Mouse (Mus musculus) cerebral cortex, adult 2 months (tissue): Measurements from ENCODE around the gene Hinfp.

Source experiments
- WGBS: fragments of 180-500 bp; shearing (Covaris S2); methylation state at CpG from one replicate; pipeline ENCODE4 v1.1.7; 2018; 5-methylcytosine and 5-hydroxymethylcytosine counted together

Hinfp gene

DNA sequence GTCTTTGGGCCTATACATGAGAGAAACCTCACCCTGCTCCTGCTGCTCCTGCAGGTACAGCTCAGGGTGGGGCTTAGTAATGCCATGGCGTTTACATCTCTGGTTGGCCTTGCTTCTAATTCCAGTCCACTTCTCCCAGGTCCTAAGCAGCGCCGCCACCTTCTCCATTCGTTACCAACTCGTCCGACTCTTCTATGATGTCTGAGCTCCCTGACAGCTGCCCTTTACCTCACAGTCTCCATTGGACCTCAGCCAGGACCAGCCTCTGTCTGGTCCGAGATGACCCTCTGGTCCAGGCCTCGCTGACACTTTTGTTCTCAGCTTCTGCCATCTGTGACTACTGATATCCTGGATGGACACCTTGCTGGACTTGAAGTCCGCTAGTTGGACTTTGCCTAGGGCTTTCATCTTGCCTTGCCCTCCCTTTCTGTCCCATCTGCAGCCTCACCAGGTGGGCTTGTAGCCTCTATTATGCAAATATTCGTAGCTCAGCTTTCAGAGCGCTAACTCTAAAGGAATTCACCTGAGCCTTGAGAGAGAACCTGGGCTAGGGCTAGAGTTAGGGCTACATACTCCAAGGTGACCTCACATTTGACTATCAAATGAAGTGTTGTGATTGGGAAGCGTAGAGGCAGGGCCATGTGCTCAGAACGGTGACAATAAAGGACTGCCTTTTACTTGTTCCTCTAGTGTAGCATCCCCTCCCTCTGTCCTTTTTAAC, 27.6 kb upstream of the Hinfp start:
- WGBS = 93% methylated on average over 13 of the region's 13 CpGs

DNA sequence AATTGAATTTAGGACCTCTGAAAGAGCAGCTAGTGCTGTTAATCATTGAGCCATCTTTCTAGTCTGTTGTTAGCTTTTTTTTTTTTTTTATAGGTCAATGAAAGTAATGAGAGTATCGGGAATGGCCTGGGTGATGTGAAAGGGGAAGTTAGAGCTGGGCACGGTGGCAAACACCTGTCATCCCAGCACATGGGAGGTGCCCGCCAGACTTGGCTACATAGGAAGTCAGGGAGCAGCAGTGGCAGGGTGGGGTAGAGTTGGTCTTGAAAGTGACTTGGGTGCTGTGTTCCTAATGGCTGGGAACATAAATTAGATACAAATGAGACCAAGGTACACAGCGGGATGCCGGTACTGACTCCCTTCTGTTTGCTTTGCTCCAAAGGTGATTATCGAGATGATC, 25.3 kb upstream of the Hinfp start:
- 92% methylated on average over 6 of the region's 6 CpGs for WGBS

DNA sequence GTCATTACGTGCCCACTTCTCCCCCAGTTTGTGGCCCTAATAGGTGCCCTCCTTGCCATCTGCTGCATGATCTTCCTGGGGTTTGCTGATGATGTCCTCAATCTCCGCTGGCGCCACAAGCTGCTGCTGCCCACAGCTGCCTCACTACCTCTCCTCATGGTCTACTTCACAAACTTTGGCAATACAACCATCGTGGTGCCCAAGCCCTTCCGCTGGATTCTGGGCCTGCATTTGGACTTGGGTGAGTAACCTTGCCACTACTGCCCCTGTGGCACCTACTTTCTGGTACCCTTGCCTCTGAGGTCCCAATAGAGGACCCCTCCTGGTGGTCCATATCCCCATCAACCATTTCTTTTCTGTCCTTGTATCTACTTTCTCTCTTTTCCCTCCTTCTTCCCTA, 22.5 kb upstream of the Hinfp start:
- 80% methylated on average over 5 of the region's 5 CpGs for WGBS

DNA sequence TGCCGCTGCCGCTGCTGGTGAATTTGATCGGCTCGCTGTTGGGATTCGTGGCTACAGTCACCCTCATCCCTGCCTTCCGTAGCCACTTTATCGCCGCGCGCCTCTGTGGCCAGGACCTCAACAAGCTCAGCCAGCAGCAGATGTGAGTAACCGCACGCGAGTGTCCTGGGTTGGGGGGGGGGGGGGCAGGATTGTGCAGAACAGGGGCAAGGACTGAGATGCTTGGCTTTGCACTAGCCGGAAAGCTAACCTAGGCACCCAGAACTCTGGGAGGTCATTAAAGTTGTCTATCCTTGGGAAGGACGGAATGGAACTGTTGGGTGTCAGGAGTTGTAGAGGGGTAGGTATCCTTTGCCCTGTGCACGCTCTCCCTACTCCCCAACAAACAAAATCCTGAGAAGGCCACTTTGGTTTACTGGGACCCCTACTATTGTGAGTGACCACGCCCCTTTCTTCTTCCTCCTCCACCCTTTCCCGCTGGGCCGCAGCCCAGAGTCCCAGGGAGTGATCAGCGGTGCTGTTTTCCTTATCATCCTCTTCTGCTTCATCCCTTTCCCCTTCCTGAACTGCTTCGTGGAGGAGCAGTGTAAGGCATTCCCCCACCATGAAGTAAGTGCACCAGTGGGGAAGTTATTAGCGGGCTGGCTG, 21.7 kb upstream of the Hinfp start:
- under 1% methylated on average over 22 of the region's 22 CpGs for WGBS

DNA sequence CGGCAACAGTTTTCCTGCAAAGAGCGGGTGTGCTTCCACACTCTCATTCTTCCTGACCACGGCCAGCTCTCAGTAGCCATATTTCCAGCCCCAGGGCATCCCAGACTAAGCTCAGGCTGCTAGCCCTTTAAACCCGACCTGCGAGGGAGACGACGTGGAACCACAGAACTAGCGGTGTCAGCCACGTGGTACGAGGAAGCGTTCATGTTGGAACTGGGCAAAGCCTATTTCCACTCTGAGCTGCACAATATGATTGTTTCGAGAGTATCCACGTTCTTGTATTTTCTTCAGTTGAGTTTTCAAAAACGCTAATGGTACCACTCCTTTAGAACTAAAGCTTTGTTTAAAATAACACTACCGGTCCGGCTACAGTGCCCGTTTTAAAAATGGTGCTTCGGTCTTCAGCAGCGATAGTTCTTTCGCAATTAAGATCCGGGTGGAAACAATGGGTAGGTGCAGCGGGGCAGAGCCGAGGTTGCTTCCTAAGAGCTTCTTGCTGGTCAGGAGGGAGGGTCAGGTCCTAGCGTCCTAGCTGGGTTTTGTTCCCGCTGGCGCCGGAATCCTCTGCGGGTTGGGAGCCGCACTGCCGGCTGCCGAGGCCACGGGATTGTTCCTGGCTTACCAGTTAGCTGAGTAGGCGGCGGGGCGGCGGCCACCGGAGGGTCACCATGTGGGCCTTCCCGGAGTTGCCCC, 21.0 kb upstream of the Hinfp start:
- WGBS = under 1% methylated on average over 38 of the region's 38 CpGs

DNA sequence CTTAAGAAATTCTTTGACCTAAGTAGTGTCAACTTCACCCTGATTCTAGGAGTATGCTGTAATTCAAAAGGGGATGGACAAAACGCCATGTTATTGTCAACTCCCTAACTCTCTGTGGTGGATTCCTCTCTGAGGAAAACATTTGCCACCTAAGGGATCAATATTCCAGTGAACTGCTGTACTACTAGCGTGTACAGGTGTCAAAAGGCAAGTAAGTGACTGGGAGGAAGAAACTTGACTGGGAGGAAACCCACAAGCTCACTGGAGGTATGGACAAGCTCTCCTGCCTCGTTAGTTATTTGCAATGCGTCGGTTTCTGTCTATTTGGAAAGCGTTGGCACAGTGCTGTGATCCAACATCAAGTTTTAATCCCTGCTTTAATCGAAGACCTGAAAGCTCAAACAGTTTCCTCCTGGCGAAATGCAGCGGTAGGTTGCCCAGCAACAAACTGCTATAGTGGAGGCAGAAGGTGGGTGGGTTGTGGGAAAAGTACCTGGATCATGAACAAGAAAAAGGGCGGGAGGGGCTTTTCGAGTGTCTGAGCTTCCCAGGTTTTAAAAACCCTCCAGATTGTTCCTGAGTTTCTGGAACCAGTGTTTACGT, 20.4 kb upstream of the Hinfp start, which contains the start of gene Dpagt1:
Gene Dpagt1 (plus strand): TSS at position 252 of the 603 bp plus-strand sequence.
- WGBS = under 1% methylated on average over 12 of the region's 12 CpGs

DNA sequence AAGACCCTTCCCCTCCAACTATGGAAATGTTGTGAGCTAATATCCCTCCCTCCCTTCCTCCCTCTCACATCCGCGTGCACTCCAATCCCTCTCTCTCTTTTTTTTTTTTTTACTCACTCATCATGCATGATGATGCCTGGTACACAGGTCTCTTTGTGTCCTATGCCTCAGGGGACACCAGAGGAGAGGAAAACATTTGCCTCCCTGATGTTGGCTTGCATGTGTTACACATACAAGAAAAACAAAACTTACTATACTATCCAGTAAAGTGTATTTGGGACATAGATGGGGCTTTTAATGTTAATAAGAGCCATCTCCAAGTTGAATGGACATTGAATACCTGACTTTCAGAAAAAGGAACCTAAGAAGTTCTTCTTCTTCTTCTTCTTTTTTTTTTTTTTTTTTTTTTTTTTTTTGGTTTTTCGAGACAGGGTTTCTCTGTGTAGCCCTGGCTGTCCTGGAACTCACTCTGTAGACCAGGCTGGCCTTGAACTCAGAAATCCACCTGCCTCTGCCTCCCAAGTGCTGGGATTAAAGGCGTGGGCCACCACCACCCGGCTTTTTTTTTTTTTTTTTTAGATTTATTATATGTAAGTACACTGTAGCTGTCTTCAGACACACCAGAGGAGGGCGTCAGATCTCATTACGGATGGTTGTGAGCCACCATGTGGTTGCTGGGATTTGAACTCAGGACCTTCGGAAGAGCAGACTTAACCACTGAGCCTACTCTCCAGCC, 19.7 kb upstream of the Hinfp start:
- 54% methylated on average over 7 of the region's 8 CpGs for WGBS

DNA sequence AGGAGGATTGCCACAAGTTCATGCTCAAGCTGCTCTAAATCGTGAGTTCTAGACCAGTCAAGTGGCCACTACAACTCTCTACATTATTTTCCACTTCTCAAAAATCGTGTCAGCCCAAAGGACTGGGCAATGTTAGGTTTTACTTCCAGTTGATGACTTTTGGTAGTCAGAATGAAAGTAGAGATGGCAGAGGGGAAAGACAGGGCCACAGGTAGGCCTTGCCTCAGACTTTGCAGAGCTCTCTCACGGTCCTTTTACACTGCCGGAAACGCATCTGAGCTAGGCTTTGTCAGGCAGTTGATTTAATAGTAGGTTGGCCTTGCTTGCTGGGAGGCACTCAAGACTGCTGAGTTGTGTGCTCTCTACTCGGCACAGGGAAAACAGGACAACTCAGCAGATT, 18.7 kb upstream of the Hinfp start:
- WGBS = 84% methylated on average over 6 of the region's 6 CpGs

DNA sequence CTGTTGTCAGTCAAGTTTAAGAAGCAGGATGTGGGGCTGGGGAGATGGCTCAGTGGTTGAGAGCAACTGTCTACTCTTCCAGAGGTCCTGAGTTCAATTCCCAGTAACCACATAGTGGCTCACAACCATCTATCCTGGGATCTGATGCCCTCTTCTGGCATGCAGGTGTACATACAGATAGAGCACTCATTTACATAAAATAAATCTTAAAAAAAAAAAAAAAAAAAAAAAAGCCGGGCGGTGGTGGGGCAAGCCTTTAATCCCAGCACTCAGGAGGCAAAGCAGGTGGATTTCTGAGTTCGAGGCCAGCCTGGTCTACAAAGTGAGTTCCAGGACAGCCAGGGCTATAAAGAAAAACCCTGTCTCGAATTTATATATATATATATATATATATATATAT, 18.2 kb upstream of the Hinfp start:
- WGBS = 69% methylated on average over 4 of the region's 4 CpGs

DNA sequence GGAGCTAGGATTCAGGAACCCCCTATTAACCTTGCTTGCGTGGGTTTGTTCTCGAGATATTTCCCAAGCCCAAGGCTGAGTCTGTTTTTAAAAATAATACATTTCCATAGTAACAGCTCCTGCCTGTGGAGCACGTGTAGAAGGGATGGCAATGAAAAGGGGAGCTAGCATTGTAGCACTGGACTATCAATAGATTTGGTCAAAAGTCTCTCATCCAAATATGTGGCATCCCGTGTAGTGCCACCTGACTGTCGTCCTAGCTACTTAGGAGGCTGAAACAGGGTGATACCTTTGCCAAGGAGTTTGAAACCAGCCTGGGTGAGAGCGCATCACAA, 15.3 kb upstream of the Hinfp start:
- 4% methylated on average over 6 of the region's 6 CpGs for WGBS

DNA sequence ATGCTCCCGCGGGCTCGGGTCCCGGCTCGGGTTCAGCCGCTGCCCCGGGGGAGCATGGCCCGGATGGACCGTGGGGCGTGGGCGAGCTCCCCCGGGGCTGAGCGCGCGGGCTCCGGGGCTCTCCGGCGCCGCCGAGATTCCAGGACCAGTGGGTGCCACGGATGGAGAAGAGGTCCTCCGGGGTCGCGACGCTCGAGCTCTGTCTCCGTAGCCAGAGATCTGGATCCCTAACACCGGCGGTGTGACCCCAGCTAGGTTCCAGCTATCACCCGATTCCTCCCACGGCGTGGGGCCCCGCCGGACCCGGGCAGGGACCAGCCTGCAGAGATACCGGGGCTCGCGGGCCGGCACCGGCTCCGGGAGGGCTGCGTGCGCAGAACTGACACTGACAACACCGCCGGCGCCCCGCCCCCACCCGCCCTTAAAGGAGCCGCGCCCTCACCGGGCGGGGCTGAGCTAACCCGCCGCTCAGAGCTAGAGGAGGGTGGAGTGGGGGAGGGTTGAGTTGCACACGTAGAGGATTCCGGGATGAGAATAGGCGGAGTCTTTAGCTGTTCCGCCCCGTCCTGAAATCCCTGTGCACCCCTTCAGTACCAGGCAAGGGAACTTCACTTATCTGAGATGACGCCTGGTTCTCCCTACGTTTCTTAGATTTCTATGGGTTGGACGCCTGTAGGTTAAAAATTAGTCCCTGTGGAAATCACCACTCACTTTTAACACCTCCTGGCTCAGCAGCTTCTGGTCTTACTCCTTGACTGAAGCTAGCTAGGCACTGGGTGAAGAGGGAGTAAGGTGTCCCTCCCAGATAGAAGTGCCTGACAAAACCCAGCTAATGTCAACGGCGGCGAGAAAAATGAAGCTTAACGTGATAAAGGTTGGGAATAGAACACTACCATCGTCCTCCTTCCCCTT, 14.7 kb upstream of the Hinfp start, which contains the start of gene C2cd2l:
Gene C2cd2l (minus strand): TSS at position 399 of the 912 bp plus-strand sequence.
- WGBS = under 1% methylated on average over 67 of the region's 67 CpGs

DNA sequence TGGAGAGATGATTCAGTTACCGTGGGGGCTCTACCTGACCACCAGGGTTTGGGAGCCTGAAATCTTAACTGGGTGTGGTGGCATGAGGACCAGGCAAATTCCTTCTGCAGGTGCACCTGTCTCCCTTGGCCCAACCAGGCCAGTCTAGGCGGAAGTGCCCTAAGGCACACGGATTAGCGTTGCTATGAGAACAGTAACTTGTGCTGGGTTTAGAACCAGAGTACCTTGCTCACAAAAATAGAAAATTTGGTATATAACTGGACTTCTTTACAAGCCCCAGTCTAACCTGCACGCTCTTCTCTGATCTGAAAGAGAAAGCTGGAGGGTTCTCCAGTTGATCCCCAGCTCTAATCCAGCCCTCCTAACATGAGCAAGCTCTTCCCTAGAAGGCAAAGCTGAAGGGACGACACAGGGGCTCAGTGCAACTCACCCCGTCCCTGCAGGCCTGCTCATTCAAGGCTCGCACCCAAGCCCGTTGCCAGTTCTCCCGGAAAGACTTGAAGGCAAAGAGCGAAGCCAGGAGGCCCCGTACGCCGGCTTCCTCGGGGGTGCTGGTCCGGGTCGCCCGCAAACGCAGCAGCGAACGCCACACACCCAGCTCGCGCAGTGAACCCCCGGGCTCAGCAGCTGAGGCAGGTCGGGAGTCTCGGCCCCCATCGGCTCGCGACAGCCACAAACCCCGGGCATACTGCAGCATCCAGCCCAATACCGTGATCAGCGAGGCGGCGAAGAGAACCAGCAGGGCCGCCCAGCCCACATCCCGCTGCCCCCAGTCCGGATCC, 13.8 kb upstream of the Hinfp start:
- 2% methylated on average over 37 of the region's 37 CpGs for WGBS

DNA sequence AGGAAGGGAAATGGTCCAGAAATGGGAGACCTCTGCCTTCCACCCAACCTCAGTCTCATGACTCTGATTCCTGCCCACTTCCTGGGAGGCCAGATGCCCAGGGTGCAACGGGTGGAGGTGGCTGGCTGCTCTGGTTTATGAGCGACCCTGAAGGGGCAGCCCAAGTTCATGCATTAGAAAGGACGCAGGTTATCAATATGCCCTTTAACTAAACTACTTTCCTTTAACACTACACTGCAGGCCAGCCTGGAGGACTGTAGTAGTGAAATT, 13.3 kb upstream of the Hinfp start:
- 18% methylated on average over 3 of the region's 3 CpGs for WGBS

DNA sequence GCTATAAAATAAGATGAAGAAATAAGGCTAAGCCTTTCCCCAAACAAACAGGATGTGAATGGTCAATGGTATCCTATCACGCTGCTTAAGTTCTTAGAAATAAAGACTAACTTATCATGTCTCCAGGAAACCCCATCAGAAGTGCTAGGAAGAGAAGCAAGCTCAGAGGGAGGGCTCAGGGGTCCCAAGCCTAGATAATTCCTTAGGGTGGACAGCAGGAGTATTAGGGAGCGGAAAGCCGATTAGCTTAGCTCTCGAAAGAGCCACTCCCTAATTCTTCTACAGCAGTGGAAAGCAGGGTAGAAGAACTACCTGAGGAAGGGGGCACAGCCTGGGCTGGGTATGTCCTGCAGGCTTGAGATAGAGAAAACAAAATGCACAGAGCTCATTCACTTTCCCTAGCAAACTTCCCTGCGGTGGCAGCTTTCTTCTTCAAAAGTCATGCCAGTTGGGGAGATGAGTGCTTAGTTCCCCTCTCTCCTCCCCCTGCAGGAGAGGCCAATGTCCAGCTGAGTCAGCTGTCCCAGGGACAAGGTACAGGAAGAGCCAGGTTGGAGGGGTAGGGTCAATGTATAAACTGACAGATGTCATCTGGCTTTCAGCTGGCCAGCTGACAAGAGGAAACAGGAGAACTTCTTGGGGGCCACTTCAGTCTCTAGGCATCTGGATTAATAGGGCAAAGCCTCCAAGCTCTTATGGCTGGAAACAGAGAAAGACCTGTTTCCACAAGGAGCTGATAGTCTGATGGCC, 12.8 kb upstream of the Hinfp start:
- 40% methylated on average over 5 of the region's 5 CpGs for WGBS

DNA sequence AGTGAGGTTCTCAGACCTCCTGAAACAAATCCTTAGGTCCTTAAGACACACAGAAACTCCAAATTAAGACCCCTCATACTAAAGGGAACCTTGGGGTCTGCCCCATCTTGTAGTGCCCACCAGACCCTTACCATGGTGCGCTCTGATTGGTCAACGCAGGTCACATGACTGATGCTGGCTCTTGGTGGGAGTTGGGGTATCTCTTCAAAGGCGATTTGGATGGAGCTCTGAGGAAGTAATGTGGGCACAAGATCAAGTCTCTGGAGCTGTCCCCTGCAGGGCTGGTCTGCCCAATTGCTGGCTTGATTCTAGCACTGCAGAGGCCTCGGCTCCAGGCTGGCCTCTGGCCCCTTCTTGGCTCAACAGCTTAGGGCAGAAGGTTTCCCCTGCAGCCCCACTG, 12.0 kb upstream of the Hinfp start:
- WGBS = 62% methylated on average over 4 of the region's 4 CpGs

DNA sequence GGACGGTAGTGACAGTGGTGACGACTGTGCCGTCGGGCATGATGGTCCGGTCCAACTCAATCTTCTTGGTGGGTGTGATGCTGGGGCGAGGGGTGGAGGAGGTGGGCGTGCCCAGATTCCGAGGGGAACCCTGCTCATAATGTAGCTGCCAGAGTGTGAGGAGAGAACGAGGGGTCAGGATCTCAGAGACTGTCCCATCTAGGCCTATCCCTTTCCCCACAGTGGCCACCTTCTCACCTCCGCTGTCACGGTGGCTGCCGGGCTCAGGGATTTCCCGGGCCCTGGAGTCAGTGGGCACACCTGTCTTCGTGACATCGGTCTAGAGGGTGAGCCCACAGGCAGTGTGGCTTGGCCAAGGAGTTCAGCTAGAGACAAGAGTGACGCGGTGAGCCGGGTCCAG, 9.4 kb upstream of the Hinfp start:
- WGBS = 82% methylated on average over 18 of the region's 18 CpGs

DNA sequence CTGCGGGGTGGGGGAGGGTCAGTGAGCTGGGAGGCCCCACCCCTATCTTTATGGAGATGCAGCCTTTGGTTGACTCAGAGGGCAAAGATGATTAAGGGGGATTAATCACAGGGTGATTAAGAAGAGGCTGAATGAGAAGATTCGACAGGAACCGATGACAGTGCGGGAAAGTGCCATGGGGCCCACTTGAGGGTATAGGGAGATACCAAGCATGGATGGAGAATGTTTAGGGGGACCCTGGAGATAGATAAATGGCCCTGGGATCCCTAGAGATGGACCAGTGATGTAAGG, 8.7 kb upstream of the Hinfp start:
- WGBS = 61% methylated on average over 4 of the region's 4 CpGs

DNA sequence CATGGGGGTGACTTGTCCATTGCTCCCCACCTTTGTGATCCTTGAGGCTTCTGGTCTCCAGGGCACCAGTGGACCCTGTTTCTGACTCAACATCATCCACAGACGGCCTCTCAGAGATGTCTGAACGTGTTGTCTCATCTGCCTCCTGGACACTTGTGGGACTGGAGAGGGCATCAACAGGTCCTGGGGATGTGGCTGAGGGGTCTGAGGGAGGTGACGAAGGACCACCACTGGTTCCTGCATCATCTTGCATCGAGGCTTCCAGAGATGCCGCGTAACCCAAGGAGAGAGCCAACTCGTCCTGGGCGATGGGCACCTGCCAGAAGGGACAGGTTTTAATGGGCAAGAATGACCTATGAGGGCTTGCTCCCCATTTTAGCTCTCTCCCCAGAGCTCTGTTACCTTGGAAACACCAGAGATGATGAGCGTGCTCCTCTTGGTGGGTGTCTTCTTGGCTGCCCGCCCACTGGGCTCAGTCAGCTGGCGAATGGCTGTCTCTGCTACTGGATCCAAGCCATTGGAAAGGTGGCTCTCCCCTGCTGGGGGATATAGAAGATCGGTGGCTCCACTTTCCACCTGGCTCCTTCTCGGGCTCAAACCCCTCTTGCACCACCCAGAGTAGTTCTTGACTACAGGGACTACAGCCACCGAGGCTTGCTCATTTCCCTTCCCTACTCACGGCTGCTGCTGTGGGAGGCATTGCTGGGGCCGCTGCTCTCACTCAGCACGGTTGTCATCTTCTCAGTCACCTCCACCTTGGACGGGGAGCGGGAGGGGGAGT, 8.2 kb upstream of the Hinfp start:
- 51% methylated on average over 19 of the region's 19 CpGs for WGBS
